Mouse (Mus musculus): Measurements from ENCODE around the gene Nol9.
A peak's percentile ranks its signal among the peaks of the same experiment; 100 is the strongest.

Nol9 gene

GRCm38 (mm10) chr4:152038985-152039830, at the start of gene Nol9:
TSS of gene Nol9 (plus strand) at chr4:152039321.
- peak; percentile 94 to 97 for DNase-seq (ENCODE audit: inconsistent age in 2 of 2, low spot score in 1 of 2)

GRCm38 (mm10) chr4:151992091-151992490, 47.0 kb upstream of the Nol9 start:
- DNase-seq (ENCODE audit: inconsistent age in 2 of 2, low spot score in 1 of 2): no peak

- DNase-seq (ENCODE audit: inconsistent age in 2 of 2, low spot score in 1 of 2): no peak
Observed at GRCm38 (mm10) chr4:151993035-151993434, 46.1 kb upstream of the Nol9 start.

GRCm38 (mm10) chr4:151994228-151995171, 44.6 kb upstream of the Nol9 start:
- DNase-seq (ENCODE audit: inconsistent age in 2 of 2, low spot score in 1 of 2): peak; percentile 67 to 83

- DNase-seq (ENCODE audit: inconsistent age in 2 of 2, low spot score in 1 of 2): no peak
Observed at GRCm38 (mm10) chr4:151995371-151996172, 43.5 kb upstream of the Nol9 start.

- DNase-seq (ENCODE audit: inconsistent age in 2 of 2, low spot score in 1 of 2): peak; percentile 99
Observed at GRCm38 (mm10) chr4:151996173-151996950, 42.8 kb upstream of the Nol9 start, which contains the start of gene Phf13. TSS of gene Phf13 (minus strand) at chr4:151996258.

- DNase-seq (ENCODE audit: inconsistent age in 2 of 2, low spot score in 1 of 2): no peak
Observed at GRCm38 (mm10) chr4:151996951-151997222, 42.2 kb upstream of the Nol9 start.

GRCm38 (mm10) chr4:151997701-151998100, 41.4 kb upstream of the Nol9 start:
- peak in 1 of 2 experiments; percentile 6 for DNase-seq (ENCODE audit: inconsistent age in 2 of 2, low spot score in 1 of 2)

GRCm38 (mm10) chr4:151999481-151999880, 39.6 kb upstream of the Nol9 start:
- no peak for DNase-seq (ENCODE audit: inconsistent age in 2 of 2, low spot score in 1 of 2)

- DNase-seq (ENCODE audit: inconsistent age in 2 of 2, low spot score in 1 of 2): peak in 1 of 2 experiments; percentile 9
Observed at GRCm38 (mm10) chr4:152000906-152001305, 38.2 kb upstream of the Nol9 start.

- DNase-seq (ENCODE audit: inconsistent age in 2 of 2, low spot score in 1 of 2): no peak
Observed at GRCm38 (mm10) chr4:152001335-152001734, 37.8 kb upstream of the Nol9 start.

GRCm38 (mm10) chr4:152002063-152002462, 37.1 kb upstream of the Nol9 start:
- DNase-seq (ENCODE audit: inconsistent age in 2 of 2, low spot score in 1 of 2): no peak

GRCm38 (mm10) chr4:152006137-152006536, 33.0 kb upstream of the Nol9 start:
- DNase-seq (ENCODE audit: inconsistent age in 2 of 2, low spot score in 1 of 2): peak in 1 of 2 experiments; percentile 14

GRCm38 (mm10) chr4:152006812-152007211, 32.3 kb upstream of the Nol9 start:
- peak in 1 of 2 experiments; percentile 9 for DNase-seq (ENCODE audit: inconsistent age in 2 of 2, low spot score in 1 of 2)

GRCm38 (mm10) chr4:152007481-152008147, 31.5 kb upstream of the Nol9 start:
- peak in 1 of 2 experiments; percentile 24 for DNase-seq (ENCODE audit: inconsistent age in 2 of 2, low spot score in 1 of 2)

GRCm38 (mm10) chr4:152008148-152008500, 31.0 kb upstream of the Nol9 start:
- DNase-seq (ENCODE audit: inconsistent age in 2 of 2, low spot score in 1 of 2): peak in 1 of 2 experiments; percentile 43

- DNase-seq (ENCODE audit: inconsistent age in 2 of 2, low spot score in 1 of 2): peak; percentile 96 to 98
Observed at GRCm38 (mm10) chr4:152008622-152009075, 30.5 kb upstream of the Nol9 start, which contains the start of gene Klhl21. TSS of gene Klhl21 (plus strand) at chr4:152008803.

- peak in 1 of 2 experiments; percentile 77 for DNase-seq (ENCODE audit: inconsistent age in 2 of 2, low spot score in 1 of 2)
Observed at GRCm38 (mm10) chr4:152009076-152010051, 29.8 kb upstream of the Nol9 start.
